Mouse (Mus musculus) embryonic facial prominence, embryonic 10.5 days (tissue): ENCODE measurements around the gene Sbk2. TPM values are rescaled to one million over a fixed set of nuclear protein-coding genes. Genes with fewer than 3 reads are reported as not detected.

Experiments
- DNase-seq: peaks from one replicate; pipeline ENCODE4 v3.0.0-alpha.2; 2017; ENCODE audit warnings: low spot score
- H3K27ac ChIP-seq: fragments of 300-500 bp; sonication (generic); replicated peaks from 2 replicates; pipeline ENCODE4 v1.5.1; 2016; ENCODE audit warnings: mild to moderate bottlenecking
- H3K27me3 ChIP-seq: fragments of 300-500 bp; sonication (generic); replicated peaks from 2 replicates; pipeline ENCODE4 v1.6.1; 2016; ENCODE audit warnings: low read depth, mild to moderate bottlenecking; ENCODE audit not compliant: poor library complexity, severe bottlenecking
- H3K36me3 ChIP-seq: fragments of 300-500 bp; sonication (generic); replicated peaks from 2 replicates; pipeline ENCODE4 v1.6.1; 2016; ENCODE audit warnings: mild to moderate bottlenecking, moderate library complexity
- H3K4me1 ChIP-seq: fragments of 300-500 bp; sonication (generic); 2 replicates; pipeline ENCODE4 v1.6.1; 2016
- H3K4me3 ChIP-seq: fragments of 300-500 bp; sonication (generic); 2 replicates; pipeline ENCODE4 v1.5.1; 2016; ENCODE audit warnings: mild to moderate bottlenecking, moderate library complexity
- H3K9me3 ChIP-seq: fragments of 300-500 bp; sonication (generic); 2 replicates; pipeline ENCODE4 v1.6.1; 2016; ENCODE audit warnings: mild to moderate bottlenecking
- WGBS: fragments of 180-500 bp; shearing (Covaris S2); methylation state at CpG from one replicate; pipeline ENCODE4 v1.1.7; 2016; 5-methylcytosine and 5-hydroxymethylcytosine counted together
- polyA plus RNA-seq: library from polyadenylated mRNA; unstranded; fragments of >200 nt; fragmentation: Nextera tagmentation; extraction: Ambion mirVana; gene quantifications from 2 replicates; pipeline ENCODE4 v1.2.1, GENCODE M21; 2016

The Sbk2 gene
- polyA plus RNA-seq, 1 experiment from 2014 or later, result 0.09 TPM

GRCm38 (mm10) chr7:4917494-4917893 is 46.7 kb downstream of the Sbk2 start:
- 90% methylated on average over 2 of the region's 2 CpGs for WGBS

GRCm38 (mm10) chr7:4915669-4916416 is 48.4 kb downstream of the Sbk2 start:
- WGBS, result 28% methylated on average over 14 of the region's 14 CpGs
- H3K4me3 ChIP-seq, result peak overlapping the region; percentile 69
- H3K36me3 ChIP-seq, result peaks cover 39% of the 10 kb centered on the region
- peak; percentile 35 for DNase-seq
- peak overlapping the region; percentile 98 for H3K27ac ChIP-seq
- H3K27me3 ChIP-seq, result no peaks in the 10 kb centered on the region
- H3K9me3 ChIP-seq, result peaks cover 4% of the 10 kb centered on the region; the same call in 1 of the 2 replicates
- peaks cover 29% of the 10 kb centered on the region for H3K4me1 ChIP-seq

More at GRCm38 (mm10) chr7:4917494-4917893, 46.7 kb downstream of the Sbk2 start:
- no peak overlapping the region for H3K4me3 ChIP-seq
- no peak for DNase-seq
- no peak overlapping the region for H3K27ac ChIP-seq
- no peaks in the 10 kb centered on the region for H3K27me3 ChIP-seq
- H3K9me3 ChIP-seq, result peaks cover 4% of the 10 kb centered on the region; the same call in 1 of the 2 replicates
- H3K36me3 ChIP-seq, result peaks cover 46% of the 10 kb centered on the region
- peaks cover 46% of the 10 kb centered on the region for H3K4me1 ChIP-seq

GRCm38 (mm10) chr7:4915007-4915665 is 49.1 kb downstream of the Sbk2 start, which contains the start of gene Zfp628:
Zfp628 (plus strand) TSS chr7:4915217.
- Histone ChIP-seq H3K4me1 (peaks cover 22% of the 10 kb centered on the region), H3K27me3 (no peaks in the 10 kb centered on the region), H3K9me3 (no peaks in the 10 kb centered on the region; the same call in 1 of the 2 replicates), H3K36me3 (peaks cover 32% of the 10 kb centered on the region), H3K4me3 (peak within 1 kb of the TSS; percentile 69), H3K27ac (peak within 1 kb of the TSS; percentile 98)
- under 1% methylated on average over 56 of the region's 56 CpGs for WGBS
- peak; percentile 96 for DNase-seq

GRCm38 (mm10) chr7:4912248-4912647 is 52.0 kb downstream of the Sbk2 start:
- Histone ChIP-seq H3K4me1 (peaks cover 20% of the 10 kb centered on the region), H3K9me3 (no peaks in the 10 kb centered on the region), H3K36me3 (peaks cover 3% of the 10 kb centered on the region; the same call in 1 of the 2 replicates), H3K27me3 (no peaks in the 10 kb centered on the region), H3K4me3 (no peak overlapping the region), H3K27ac (no peak overlapping the region)
- WGBS, result 64% methylated on average over 5 of the region's 5 CpGs
- no peak for DNase-seq

- Histone ChIP-seq H3K4me1 (peaks cover 13% of the 10 kb centered on the region), H3K4me3 (no peak overlapping the region; the same call in 1 of the 2 replicates), H3K27ac (no peak overlapping the region), H3K9me3 (no peaks in the 10 kb centered on the region), H3K27me3 (no peaks in the 10 kb centered on the region), H3K36me3 (no peaks in the 10 kb centered on the region)
- WGBS, result 37% methylated on average over 9 of the region's 9 CpGs
- peak; percentile 77 for DNase-seq
Measured at GRCm38 (mm10) chr7:4911561-4911960, 52.6 kb downstream of the Sbk2 start.

GRCm38 (mm10) chr7:4906466-4906950 is 57.7 kb downstream of the Sbk2 start, which contains the start of gene Gm36210:
Gm36210 (minus strand) TSS chr7:4906516.
- no peaks in the 10 kb centered on the region for H3K4me1 ChIP-seq
- WGBS, result 62% methylated on average over 10 of the region's 10 CpGs
- H3K27ac ChIP-seq, result no peak within 1 kb of the TSS
- H3K27me3 ChIP-seq, result no peaks in the 10 kb centered on the region
- H3K36me3 ChIP-seq, result no peaks in the 10 kb centered on the region
- DNase-seq, result no peak
- H3K9me3 ChIP-seq, result no peaks in the 10 kb centered on the region
- H3K4me3 ChIP-seq, result no peak within 1 kb of the TSS

GRCm38 (mm10) chr7:4902404-4902803 is 61.8 kb downstream of the Sbk2 start:
- Histone ChIP-seq H3K4me1 (peaks cover 18% of the 10 kb centered on the region), H3K4me3 (no peak overlapping the region), H3K9me3 (peaks cover 6% of the 10 kb centered on the region), H3K36me3 (no peaks in the 10 kb centered on the region), H3K27me3 (peaks cover 32% of the 10 kb centered on the region), H3K27ac (no peak overlapping the region)
- no peak for DNase-seq
- 80% methylated on average over 9 of the region's 9 CpGs for WGBS

- DNase-seq, result peak; percentile 63
Measured at GRCm38 (mm10) chr7:4901171-4901570, 63.0 kb downstream of the Sbk2 start.

GRCm38 (mm10) chr7:4900523-4900851 is 63.7 kb downstream of the Sbk2 start:
- Histone ChIP-seq H3K27me3 (peaks cover 32% of the 10 kb centered on the region), H3K9me3 (peaks cover 6% of the 10 kb centered on the region), H3K36me3 (no peaks in the 10 kb centered on the region), H3K4me3 (peak overlapping the region; percentile 47), H3K4me1 (peaks cover 22% of the 10 kb centered on the region), H3K27ac (no peak overlapping the region)
- DNase-seq, result no peak
- WGBS, result 19% methylated on average over 11 of the region's 11 CpGs

More at GRCm38 (mm10) chr7:4901171-4901570, 63.0 kb downstream of the Sbk2 start:
- peaks cover 32% of the 10 kb centered on the region for H3K27me3 ChIP-seq
- peaks cover 6% of the 10 kb centered on the region for H3K9me3 ChIP-seq
- H3K27ac ChIP-seq, result no peak overlapping the region
- no peak overlapping the region for H3K4me3 ChIP-seq
- peaks cover 22% of the 10 kb centered on the region for H3K4me1 ChIP-seq
- 42% methylated on average over 8 of the region's 8 CpGs for WGBS
- no peaks in the 10 kb centered on the region for H3K36me3 ChIP-seq

GRCm38 (mm10) chr7:4899649-4900522 is 64.3 kb downstream of the Sbk2 start:
- H3K27ac ChIP-seq, result peak overlapping the region; percentile 24; the same call in 1 of the 2 replicates
- peak; percentile 31 for DNase-seq
- 8% methylated on average over 19 of the region's 19 CpGs for WGBS

GRCm38 (mm10) chr7:4898851-4899648 is 65.2 kb downstream of the Sbk2 start:
- WGBS, result 19% methylated on average over 18 of the region's 18 CpGs
- H3K36me3 ChIP-seq, result no peaks in the 10 kb centered on the region
- DNase-seq, result no peak
- peak overlapping the region; percentile 47 for H3K4me3 ChIP-seq
- peaks cover 6% of the 10 kb centered on the region for H3K9me3 ChIP-seq
- H3K4me1 ChIP-seq, result peaks cover 22% of the 10 kb centered on the region
- H3K27me3 ChIP-seq, result peaks cover 32% of the 10 kb centered on the region
- peak overlapping the region; percentile 24; the same call in 1 of the 2 replicates for H3K27ac ChIP-seq

More at GRCm38 (mm10) chr7:4899649-4900522, 64.3 kb downstream of the Sbk2 start:
- H3K9me3 ChIP-seq, result peaks cover 6% of the 10 kb centered on the region
- peaks cover 32% of the 10 kb centered on the region for H3K27me3 ChIP-seq
- H3K36me3 ChIP-seq, result no peaks in the 10 kb centered on the region
- H3K4me1 ChIP-seq, result peaks cover 22% of the 10 kb centered on the region
- peak overlapping the region; percentile 47 for H3K4me3 ChIP-seq
